Mouse (Mus musculus) monocyte, adult 2 months (primary cell): ENCODE measurements around the gene Ubp1.
A peak's percentile ranks its signal among the peaks of the same experiment; 100 is the strongest.

Experiments
- DNase-seq, 2 experiments: peaks; one replicate each; pipeline ENCODE4 v3.0.0; 2022; ENCODE audit warnings: low spot score in 2 of 2, low read depth in 1 of 2

Ubp1 gene

DNA sequence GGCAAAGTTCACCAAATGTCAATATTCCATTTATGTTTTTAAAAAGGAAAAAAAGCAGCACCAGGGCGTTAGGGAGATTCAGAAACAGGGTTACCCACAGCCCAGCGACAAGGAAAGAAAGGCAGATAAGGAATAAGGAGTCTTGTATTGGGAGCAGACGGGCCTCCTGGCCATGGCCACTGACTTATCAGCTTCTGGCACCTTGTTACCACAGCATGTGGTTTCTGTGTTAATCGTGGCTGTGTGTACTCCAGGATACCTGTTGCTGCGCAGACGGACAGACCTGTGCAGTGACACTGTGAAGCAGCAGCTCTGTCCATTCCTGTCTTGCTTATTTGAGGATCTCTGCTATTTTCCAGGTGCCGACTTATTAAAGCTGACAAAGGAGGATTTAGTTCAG, 38.2 kb downstream of the Ubp1 start:
- no peak for DNase-seq

GRCm38 (mm10) chr9:113969399-113969798, 38.7 kb downstream of the Ubp1 start:
- DNase-seq: no peak

GRCm38 (mm10) chr9:113970041-113970440, 39.3 kb downstream of the Ubp1 start:
- DNase-seq: no peak

DNA sequence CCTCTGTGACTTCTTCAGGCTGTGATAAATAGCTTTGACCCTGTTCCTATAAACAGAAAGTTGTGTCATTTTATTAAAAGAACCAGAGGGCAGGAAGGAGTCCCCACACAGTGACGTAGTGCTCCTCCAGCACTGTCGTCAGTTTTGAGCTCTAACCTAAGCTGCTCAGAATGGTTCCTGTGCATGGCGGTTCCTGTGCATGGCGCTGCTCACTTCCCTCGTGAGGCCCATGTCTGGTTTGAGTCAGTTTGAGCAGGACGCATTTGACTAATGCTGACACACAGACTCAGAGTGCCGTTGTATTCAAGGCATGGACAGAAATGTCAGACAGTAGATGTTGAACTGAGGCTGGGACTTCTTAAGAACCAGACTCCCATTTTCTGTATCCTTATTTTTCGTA, 40.9 kb downstream of the Ubp1 start:
- no peak for DNase-seq

DNA sequence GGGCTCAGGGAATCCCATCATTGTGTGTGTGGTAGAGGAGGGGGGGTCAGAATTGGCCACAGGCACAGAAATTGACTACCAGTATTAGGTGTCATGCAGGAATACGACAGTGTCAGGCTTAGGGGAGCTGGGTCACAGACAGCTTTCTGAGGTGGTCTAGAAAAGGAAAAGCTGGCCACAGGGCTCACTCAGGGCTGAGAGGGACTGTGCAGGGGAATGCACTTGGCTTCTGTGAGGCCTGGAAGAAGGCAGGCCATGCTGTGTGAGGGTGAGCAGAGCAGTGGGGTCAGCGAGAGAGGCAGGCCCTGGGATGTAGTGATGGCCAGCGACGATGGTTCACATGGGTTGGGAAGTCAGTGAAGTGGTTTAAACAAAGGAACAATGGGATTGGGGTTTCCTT, 43.1 kb downstream of the Ubp1 start:
- DNase-seq: no peak

- DNase-seq: no peak
Measured at GRCm38 (mm10) chr9:113974945-113975344, 44.2 kb downstream of the Ubp1 start.

DNA sequence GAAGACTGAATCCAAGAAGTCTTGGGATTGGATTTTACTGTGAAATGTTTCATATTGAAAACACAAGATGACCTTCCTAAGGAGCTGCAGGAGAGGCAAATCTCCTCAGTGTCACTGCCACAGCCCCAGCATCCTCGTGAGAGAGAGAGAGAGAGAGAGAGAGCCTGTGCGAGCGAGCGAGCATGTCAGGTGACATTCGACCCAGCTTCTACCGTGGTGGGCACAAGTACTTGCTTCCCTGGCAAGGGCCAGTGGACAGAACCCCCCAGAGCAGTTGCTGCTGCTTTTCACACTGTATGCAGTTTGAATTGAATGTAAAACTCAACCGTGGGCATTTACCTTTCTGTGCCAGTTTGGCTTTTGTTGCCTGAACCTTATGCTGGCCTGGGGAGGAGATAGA, 44.7 kb downstream of the Ubp1 start:
- DNase-seq: no peak

DNA sequence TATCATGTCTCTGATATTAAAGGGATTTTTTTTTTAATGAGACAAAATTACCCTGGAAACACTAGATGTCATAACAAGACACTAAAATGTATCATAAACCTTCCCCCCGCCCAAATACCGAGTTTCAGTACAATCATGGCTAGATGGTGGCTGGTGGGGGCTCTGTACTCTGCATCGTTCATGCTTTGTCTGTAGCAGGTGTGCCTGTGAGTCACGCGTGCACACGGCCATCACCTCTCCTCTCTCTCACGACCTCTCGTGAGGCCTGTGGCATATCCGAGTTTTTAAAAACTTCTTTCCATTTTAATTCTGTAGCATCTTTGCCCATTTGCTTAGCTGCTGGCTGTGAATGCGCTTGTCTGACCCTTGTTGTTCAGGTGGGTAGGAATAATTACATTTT, 45.5 kb downstream of the Ubp1 start:
- no peak for DNase-seq

- no peak for DNase-seq
Measured at GRCm38 (mm10) chr9:113977225-113977840, 46.6 kb downstream of the Ubp1 start.

GRCm38 (mm10) chr9:113978656-113979055, 47.9 kb downstream of the Ubp1 start:
- no peak for DNase-seq

GRCm38 (mm10) chr9:113979356-113979755, 48.6 kb downstream of the Ubp1 start:
- no peak for DNase-seq

GRCm38 (mm10) chr9:113981099-113981880, 50.6 kb downstream of the Ubp1 start:
- DNase-seq: no peak

DNA sequence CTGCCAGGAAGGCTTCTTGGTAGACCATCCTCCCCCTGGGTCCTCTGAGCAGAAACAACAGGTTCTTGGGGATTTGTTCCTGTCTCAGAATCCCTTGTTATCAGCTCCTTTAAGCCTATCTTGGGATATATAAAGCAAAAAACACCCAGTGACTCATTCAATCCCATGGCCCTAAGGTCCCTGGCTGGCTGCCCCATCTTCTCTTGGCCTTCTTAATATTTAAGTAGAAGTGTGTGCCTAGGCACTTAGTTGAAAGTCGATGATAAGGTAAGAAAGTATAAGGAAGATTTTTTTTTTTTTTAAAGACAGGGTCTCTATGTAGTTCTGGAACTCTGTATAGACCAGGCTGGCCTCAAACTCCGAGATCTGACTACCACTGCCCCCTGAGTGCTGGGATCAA, 51.7 kb downstream of the Ubp1 start:
- no peak for DNase-seq

DNA sequence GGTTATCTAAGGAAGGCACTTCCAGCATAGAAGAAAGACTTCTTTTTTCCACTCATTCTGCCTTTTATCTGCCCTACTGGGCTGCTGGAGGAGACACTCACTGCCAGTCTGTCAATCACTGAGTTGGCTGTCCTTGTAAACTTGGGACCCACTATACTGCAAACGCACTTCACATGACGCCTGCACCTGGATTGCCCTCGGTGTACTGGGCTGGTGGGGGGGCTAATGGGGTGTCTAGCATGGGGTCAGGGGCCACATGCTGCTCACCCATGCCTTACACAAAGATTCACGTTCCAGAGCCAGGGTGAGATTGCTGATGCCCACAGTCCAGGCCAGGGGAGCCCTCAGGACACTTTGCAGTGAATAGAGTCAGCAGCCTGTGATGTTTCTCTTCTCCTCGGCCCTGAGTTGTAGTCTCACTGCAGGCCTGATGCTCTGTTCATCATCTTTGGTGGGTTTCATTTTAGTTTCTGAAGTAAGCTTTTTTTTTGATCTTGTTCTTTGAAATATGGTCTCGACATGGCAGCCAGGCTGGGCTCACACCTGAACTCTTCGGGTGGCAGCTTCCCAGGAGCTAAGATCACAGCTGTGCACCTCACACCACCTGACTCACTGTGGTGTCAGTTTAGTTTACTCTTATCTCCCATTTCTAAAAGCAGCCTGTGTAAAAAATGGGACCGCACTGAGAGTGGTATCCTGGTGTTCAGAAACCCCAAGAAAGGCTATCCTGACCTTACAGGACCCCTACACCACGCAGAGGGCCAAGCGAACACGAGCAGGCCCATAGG, 52.3 kb downstream of the Ubp1 start:
- no peak for DNase-seq

- no peak for DNase-seq
Measured at GRCm38 (mm10) chr9:113984946-113985620, 54.3 kb downstream of the Ubp1 start.

- DNase-seq: peak; percentile 27 to 45
Measured at GRCm38 (mm10) chr9:113990547-113991248, 60.0 kb downstream of the Ubp1 start.

DNA sequence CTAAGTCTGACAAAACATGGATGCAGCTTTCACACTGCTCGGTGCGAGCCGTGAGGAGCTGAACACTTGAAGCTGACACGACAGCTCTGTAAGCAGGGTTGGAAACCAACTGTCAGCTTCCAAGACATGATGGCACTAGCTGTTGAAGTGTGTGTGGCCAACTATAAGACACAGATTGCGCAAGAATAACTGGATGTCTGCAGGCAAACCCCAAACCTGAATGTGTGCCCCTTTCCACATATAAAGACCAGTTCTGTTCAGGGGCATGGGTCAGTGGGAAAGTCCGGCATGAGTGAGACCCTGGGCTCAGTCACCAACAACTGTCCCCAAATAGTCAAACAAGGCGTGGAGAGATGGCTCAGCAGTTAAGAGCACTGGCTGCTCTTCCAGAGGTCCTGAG, 62.1 kb downstream of the Ubp1 start:
- no peak for DNase-seq

- DNase-seq: no peak
Measured at GRCm38 (mm10) chr9:113998311-113998710, 67.6 kb downstream of the Ubp1 start.

DNA sequence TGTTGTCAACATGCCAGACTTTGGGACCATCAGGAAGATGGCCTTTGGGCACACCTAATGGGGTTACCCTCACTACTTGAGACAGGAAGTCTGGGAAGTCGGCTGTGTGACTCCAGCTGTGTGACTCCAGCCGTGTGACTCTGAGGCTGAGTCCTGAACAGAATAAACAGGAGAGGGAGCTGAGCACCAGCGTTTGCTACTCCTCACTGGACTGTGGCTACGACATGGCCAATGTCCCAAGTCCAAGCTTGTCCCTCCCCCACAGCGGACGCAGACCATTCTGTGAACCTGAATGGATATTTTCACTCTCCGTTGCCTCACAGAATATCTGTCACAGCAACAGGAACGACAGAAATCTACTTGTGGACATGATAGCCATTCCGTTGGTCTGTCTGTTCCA, 76.1 kb downstream of the Ubp1 start:
- DNase-seq: no peak

DNA sequence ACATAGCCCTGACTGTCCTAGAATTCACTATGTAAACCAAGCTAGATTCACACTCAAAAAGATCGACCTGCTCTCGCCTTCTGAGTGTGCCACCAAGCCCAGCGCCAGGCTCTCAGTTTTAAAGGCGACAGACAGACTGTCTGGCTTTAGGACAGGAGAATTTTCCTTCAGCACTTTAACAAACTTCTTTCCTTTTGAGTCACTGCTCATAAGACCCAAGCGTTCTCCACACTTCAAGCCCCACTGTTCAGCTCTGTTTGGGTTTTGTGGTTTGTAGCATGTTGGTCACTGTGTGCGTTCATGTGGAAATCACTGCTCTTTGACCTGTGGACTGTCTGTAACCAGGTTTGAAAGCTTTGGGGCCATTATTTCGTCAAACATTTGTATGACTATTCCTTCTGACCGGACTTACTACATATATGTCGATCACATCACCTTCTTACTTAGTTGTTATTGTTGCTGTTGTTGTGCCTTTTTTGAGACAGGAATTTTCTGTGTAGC, 77.2 kb downstream of the Ubp1 start:
- DNase-seq: no peak

DNA sequence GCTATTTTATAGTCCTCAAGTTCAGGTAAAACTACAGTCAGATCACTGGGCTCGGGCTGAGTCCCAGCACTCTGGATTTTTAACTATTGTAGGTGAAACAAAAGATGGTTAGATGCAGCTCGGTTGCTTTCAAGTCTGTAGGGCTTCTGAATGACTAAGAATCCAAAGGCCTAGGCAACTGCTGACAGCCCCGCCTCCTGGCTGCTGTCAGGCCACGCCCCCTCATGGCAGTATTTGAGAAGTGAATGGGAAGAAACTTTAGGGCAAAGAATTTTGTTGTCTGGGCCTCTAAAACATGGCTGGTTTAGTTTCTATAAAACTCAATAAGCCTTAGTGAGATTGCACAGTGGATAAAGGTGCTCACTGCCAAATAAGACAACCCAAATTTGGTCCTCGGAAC, 78.8 kb downstream of the Ubp1 start:
- DNase-seq: no peak
